Mouse (Mus musculus): ENCODE results near the gene Chl1.

DNA sequence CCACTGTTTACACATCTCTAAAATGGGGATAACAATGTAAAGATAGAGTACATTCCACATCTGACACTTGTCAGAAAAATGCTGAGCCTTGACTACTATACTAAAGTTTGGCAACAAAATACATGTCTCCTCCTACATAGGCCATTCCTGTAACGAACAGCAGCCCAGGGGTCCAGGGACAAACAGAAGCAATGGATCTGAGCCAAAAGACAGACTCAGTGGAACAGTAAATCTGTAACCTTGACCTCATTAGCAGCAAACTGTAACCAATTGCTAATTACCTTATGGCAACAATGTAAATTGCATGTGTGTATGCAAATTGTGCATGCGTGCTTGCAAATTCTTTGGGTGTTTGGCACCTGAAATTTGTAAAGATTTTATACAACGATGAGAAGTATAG lies 100.3 kb downstream of the Chl1 start:
- TF ChIP-seq POLR2A (IDR thresholded peaks at IDR 0.05; ENCODE audit: borderline replicate concordance, low read depth, low read length) (no peak), CTCF (IDR thresholded peaks at IDR 0.05; ENCODE audit: low read depth, low read length) (no peak)
